Mouse (Mus musculus) lung, postnatal 14 days (tissue): ENCODE results near the gene Vdr.

Source experiments
- DNase-seq: peaks from one replicate; pipeline ENCODE4 v3.0.0; 2021

The Vdr gene

DNA sequence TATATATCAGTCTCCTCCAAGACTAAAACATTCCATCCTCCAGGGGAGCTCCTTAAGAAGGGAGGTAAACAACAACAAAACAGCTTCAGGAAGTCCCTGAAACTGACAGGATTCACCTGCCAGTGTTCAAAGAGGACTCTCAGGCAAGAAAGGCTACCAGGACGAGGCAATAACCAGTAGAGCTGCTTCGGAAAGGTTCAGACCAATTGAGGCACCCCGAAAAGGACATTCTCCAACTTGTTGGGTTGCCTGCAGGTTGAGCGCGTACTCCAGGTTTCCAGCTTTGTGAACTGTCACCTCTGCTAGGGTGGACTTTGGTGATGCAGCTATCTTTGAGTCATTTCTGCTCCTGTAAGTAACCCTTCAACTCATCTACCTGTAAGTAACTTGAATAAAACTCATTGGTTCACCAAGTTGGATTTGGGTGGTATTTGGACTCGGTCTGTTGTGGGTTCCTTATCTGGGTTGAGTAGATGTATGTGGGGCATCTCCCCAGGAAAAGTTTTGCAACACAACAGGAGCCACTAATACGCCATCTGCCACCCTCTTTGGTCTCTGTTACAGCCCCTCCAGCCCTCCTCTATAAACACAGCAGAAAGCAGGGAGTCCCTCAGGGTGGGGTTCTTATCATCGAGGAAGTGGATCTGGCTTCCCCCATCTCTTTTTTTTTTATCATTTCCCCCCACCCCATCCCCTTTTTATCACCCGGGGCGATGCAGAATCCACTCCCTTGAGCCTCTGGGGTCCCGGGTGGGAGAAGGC, 64.1 kb downstream of the Vdr start:
- no peak for DNase-seq

DNA sequence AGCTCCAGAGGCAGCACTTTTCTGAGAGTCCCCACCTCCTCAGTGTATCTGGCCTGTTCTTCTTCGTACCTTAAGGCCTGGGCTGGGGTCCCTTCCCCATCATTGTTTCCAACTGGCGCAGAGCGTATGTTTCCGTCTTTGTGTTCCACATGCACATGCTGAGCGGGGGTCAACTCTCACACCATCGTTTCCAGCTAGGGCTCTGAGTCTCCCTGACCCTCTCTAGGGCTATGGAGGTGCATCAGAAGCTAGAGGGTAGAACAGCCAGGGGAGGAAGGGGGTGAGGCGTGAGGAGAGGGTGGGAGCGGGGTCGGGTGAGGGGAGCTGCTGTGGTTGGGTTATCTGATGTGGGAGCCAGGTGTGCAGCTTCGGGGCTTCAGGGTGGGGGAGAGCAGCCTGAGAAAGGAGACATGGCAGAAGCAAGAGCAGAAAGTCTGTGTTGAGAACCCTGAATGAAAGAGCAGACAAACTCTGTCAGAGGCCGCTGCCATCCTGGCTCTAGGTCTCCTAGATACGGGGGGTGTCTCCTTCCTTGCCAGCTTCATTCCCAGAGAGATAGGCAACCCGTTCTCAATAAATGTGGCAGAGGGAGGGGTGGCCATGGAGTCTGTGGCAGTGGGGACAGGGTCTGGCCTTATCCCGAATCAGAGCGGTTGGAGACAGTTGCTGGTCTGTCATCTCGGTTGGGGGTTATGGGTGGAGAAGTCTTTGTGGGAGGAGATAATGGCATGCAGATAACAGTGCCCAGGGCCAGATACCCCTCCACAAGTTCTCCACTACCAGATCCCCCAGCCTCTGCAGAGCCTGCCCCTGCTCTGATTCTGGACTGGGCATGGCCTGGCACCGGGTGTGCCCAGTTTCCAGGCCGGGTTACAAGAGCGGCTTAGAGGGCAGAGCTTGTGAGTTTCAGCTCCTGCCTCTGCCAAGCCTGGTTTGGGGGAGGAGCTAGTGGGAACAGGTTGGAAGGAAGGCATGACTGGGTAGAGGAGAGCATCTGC, 66.1 kb downstream of the Vdr start, which contains the start of gene Hdac7:
TSS of gene Hdac7 (minus strand) at position 466 of the 998 bp plus-strand sequence.
- DNase-seq = no peak

DNA sequence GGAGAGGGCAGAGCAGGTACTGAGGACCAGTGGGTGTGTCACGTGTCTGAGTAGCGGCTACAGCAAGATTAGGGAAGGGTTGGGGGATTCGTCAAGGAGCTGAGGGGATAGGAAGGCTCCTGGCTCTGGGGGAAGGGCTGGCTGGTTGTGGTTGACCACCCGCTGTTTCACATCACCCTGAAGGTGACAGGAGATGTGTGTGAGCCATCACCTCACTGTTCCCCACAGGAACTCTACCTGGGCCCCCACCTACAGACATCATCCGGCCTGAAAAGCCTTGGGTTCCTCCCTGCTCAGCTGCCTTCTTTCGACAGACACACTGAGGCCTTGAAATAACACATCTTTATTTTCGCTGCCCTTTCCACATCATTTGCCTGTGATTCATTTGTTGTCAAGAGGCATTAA, 67.2 kb downstream of the Vdr start:
- no peak for DNase-seq

DNA sequence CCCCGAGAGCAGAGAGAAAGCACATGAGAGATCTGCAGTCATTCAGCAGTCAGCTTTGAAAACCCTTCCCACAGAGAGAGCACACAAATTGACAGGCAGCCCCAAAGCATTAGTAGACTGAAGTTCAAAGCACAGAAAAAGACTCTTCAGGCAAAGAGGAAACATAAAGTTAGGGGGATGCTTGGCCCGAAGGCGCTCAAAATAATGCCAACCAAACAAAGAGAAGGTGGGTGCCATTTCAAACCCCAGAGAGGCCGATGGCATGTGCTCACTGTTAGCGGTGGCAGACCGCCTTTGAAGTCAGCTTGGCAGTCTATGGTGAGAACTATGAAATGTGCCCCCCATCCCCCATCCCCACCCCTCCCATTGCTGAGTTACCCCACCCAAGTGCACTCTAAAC, 68.4 kb downstream of the Vdr start:
- no peak for DNase-seq

DNA sequence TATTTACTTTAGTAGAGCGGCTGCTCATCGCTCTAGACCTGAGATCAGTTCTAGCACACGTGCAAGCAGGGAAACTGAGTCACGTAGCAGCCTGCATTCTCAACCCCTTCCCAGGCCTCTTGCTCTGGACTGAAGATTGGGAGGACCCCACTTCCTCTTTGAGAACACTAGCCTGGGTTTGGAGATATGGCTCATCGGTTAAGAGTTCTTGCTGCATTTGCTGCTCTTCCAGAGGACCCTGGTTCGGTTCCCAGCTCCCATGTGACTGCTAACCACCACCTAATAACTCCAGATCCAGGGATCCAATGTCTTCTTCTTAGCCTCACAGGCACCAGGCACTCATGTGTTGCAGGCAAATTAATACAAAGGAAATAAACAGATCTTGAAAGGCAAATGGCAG, 69.0 kb downstream of the Vdr start:
- DNase-seq = no peak

DNA sequence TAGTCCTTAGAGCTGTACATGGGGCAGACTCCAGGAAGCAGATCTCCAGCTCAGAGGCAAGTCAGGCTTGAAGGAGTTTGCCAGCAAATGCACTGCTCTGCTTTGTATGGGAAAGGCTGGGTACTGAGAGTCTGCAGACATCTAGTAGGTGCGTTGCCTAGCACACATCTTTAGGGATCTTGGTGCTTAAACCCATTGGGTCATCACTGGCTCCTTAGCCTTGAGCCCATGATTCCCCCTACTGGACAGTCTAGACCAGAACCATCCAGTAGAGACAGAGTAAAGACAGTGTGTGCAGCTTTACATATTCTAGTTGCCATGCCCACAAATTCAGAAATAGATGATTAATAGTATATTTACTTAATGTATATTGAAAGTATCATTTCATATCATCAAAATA, 69.6 kb downstream of the Vdr start:
- no peak for DNase-seq

DNA sequence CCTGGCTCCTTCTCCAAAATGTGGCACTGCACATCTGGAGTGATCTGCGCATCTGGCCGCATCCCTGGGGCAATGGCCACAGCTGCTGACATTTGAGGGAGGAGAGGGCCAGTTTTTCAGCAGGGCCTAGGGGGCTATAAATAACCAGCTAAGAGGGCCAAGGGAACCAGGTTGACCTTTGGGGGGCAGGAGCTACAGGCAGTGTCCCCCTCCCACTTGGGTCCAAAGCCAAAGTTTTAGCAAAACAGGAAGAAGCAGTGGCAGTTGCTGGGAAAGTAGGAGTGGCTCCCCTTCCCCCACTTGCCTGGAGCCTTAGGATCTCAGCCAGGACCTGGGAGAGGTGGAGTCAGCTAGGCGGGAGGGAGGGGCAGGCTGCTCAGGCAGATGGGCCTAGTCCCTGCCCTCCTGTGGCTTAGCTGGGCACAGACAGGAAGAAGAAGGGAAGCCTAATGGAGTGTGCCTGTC, 70.4 kb downstream of the Vdr start:
- DNase-seq = peak; percentile 83

DNA sequence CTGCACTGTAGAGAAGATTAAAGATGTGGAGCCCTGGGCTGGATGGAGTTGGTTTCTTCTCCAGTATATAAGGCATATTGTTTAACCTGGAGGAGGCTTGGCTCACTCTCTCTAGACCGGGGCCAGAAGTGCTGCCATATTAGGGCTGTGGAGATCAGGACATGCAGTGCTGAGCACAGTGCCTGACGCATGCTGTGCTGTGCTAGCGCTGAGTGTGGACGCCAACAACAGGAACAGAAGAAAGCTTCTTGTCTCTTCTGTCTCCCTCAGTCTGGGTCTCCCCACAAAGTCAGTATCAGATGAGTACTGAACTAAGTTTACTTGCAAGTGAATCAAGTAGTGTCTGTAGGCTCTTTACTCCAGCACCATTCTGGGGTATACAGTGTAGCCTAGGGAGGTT, 71.0 kb downstream of the Vdr start:
- DNase-seq = no peak

DNA sequence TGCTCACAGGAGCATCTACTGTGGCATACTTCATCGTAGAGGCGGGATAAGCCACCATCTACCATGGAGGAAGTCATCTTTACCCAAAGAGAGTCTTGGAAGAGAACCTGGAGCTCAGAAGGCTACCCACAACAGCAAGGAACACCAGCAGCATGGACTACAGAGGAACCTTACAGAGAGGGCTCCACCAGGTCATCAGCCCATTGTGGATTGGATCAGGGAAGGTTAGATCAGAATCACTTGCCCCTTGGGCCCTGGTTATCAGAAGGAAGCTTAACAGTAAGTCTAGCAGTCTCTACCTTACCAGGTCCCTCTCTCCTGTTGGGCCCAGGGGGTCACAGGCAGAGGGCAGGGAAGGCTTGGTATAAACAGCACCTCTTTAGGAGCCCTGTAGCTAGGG, 71.4 kb downstream of the Vdr start:
- no peak for DNase-seq

DNA sequence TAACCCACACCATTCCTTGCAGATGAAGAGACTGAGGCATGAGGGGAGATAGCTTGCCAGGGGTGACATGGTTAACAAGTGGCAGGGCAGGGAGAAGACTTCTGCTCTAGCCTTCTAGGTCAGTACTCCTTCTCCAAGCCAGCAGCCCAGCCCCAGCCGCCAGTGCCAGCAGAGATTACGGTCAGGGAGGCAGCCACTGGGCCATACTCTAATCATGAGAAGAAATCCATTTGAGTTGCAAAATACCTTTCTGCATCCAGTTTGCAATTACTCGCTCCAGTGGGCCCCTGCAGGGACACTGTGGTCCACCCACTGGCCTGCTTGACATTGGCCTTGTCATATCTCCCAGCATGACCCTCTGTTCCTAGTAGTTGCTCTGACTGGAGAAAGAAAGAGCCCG, 72.0 kb downstream of the Vdr start:
- DNase-seq = no peak

DNA sequence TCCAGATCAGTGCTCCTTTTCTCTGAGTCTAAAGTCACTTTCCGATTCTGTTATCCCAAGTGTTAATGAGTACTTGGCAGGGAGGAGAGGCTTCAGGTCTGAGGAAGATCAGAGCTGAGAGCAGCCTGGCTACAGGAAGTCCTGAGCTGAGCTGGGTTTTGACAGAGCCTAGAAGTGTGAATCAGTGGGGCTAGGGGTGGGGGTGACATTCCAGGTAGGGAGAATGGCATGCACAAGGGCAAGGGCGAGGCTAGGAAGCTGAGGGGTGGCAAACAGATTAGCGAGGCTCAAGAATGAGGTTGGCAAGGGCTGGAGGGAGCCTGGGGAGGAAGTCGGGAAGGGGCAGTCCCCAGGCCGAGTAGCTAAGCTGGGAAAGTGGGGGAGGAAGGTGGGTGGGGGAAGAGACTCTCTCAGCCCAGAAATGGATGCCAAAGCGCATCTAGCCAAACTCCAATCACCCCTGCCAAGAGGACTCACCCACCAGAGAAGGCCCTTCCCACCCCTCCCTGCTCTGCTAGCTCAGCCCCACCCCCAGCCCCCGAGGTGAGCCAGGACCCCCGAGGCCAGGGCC, 72.9 kb downstream of the Vdr start:
- peak; percentile 68 for DNase-seq

DNA sequence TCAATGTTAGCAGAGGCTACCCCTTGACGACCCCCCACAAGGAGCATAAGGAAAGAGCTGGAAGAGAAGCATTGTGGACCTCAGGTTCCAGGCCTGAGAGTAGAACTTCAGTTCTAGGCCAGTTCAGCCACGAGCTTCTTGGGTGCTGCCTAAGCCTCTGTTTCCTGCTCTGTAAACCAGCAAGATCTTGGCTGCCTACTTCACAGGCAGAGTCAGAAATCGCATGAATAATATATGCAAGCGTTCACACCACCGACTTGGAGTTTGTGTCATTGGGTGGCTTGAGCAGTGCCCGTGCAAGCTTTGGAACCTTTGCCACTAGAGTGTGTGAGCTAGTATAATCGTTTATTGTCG, 73.6 kb downstream of the Vdr start:
- DNase-seq = no peak

DNA sequence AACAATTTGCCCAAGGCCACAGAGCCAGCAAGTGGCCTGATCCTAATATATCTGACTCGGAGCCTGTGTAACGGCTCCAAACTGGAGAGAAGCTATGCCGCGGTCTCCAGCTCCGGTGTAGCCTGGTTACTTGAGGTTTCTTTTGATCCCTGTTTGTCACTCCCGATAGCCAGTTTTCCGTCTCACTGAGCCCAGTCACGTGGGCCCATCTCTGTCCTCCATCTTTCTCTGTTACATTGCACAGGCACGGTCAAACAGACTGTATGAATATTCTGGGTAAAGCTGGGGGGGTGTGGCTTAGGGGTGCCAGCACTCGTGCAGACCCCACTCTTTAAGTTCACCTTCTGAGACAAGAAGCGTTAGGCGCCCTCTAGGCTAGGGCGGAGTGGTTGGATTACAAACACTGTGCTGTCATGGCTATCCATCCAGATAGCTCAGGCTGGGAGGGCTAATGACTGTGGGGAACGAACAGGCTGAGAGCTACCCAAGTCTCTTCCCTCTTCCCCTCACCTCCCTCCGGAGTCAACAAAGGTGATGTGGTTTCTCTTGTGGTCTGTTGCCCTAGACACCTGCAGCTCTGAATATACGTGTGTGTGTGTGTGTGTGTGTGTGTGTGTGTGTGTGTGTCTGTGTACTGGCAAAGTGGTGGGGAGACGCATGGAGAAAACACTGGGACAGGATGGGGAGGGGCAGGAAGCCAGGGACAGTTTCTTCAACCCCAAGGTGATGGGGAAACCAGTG, 74.1 kb downstream of the Vdr start:
- DNase-seq = no peak

DNA sequence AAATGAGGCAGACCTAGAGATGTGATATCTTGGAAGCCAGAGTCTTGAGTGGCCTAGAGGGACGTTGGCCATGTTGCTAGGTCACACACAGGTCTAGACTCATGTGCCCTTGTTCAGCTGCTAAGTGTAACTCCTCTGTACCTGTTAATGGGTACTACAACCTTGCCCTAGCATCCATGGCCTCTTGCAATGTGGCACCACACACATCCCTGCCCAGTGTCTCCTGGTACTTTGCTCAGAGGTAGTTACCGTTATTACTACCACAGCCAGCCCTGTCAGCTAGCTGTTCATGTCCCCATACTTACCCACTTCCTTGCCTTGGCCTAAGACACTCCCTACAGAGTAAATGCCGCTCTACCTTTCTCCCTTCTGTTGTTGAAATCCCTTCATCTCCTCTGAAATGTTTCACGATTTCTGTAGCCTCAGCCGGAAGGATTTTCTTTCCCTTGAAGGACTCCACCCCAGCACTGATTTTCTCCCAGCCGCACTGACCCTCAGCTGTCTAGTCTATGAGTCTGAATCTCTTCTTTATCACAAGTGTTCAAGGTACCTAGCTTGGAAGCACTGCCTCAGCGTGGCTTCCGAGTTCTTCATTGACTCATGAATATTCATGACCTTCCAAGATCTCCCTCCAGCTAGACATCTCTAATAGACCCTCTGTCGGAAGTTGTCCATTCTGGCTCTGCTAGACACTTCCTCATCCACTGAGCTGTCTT, 77.5 kb downstream of the Vdr start:
- no peak for DNase-seq

DNA sequence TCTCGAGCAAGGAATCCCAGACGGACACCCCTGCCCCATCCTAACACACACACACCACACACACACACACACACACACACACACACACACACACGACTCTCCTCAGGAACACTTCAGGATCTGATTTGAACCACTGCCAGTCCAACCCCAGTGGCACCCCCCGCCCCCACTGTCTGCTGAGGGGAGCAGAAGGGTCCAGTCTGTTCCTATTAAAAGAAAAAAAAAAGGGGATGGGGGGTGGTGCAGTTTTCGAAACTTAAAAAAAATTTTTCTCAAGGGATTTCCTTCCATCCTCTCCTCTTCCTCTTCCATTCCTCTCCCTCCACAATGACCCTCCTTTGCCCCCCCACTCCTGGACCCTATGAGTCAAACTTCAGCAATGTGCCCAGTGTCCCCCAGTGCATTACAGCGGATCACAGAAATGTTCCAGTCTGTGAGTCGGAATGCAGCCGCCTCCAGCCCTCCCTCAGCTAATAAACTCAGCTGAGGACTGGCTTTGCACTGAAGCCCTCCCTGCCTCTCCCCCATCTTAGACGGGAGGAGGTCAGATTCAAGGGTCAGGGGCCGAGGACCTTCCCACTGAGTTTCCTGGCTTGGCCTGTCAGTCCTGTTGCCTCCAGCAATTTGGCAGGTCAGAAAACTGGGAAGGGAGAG, 78.3 kb downstream of the Vdr start:
- DNase-seq = peak; percentile 67

DNA sequence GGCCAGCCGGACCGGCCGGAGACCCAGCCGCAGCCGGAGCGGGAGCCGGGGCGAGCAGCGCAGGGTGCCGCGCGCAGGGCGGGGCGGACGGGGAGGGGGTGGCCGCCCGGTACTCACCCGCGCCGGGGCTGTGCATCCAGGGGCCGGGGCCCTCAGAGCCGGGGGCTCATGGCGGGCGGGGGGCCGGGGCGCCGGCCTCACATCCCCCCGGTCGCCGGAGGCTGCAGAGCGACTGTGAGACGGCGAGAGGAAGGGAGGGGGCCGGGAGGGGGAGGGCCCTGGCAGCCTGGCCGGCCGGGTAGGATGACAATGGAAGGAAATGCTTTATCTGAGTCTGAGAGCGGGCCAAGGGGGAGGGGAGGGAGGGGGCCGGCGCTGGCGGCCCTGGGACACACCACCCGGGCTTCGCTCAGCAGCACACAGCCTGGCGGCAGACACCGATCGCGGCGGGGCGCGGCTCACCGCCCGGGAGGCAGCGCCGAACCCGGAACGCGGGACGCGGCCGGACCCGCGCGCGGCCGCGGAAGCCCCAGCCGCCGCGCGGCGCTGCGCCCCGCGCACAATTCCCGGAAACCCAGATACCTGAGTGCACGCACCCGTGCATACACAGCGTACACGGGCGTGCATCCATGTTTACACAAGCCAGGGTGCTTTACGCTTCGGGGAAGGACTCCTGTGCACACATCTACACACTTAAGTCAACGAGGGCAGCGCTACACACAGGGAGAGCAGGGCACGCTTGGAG, 79.0 kb downstream of the Vdr start:
- DNase-seq = peak; percentile 79

DNA sequence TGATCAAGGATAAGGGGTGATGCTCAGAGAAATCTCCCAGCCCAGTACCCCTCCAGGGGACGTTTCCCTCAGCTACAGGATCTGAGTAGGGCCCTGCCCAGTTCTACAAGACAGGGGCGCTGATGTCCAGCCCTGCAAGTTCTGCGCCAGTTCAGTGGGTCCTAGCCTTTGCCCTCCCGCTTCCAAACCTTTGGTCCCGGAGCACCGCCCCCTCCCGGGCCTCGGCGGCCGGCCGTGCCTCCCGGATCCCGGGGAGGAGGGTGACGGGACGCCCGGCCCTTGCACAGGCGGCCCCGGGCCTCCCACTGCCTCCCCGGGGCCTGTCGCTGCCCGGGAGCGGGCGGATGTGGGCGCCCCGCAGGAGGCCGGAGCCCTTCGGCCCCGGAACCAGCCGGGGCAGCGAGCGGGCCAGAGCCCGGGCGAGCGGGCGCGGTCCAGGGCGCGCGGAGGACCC, 79.6 kb downstream of the Vdr start:
- peak; percentile 55 for DNase-seq

DNA sequence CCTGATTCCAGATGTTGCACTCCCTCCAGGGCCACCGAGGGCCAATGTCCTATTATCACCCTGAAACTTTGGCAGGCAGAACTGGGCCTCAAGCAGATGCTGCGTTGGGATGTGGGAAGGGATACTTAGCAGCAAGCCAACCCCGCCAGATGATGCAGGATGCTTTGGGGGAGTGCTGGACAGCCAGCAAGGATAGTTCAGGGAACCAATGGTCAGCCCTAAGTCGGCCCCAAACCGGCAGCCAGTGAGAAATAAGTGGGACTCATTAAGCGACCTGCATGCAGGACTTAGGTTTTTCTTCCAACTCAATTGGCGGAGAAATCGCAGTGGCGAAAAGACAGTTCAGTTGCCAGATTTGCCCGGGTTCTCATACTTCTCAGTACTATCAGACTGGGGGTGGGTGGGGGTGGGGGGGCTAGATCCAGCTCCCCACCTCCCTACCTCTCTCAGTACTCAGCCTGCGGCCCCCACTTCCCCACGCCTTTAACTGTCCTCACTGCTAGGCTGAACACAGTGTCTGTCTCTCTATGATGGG, 80.1 kb downstream of the Vdr start:
- no peak for DNase-seq

DNA sequence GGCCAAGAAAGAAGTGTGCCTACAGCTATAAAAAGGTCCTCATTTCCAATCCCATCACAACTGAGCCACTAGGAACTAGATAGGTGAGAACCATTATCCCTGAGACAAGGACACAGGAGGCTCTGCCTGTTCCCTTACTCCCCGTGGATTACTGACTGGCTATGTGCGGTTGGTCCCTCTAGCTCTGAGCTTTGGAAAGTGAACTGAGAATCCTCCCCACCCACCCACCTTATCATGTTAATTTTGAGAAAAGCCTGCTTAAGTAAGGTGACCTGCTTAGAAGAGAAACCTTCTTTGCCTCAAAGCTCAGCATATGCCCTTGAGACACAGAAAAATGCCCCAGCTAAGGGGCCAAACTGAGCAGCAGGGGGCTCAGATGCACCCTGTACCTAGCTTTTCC, 81.0 kb downstream of the Vdr start:
- no peak for DNase-seq

DNA sequence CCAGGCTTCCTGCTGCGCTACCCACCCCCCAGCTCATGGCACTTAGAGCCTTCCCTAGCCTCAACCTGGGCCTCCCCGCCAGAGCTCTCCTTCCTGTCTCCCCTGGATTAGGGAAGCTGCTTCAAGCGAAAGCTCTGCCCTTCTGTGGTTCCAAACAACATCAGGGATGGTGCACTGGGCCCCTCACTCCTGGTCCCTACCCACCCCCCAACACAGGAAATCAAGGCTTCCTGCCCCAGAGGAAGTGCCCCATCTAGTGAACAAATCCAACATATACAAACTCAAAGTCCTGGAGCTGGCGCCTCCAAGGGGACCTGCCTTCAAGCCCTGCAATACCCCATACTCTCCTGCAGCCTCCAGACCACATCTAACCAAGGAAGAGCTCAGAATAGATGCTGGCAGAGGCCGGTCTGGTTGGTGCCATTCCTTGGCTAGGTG, 81.5 kb downstream of the Vdr start:
- peak; percentile 62 for DNase-seq
